ENCODE assay signal across 20 mouse cellular contexts in genomic region chr3:126324872-126325498, GRCm38 (mm10). TPM values are rescaled to one million over a fixed set of nuclear protein-coding genes. Genes with fewer than 3 reads are reported as not detected.
DNase-seq lines count a peak whose midpoint lies in the region; ATAC-seq and TF ChIP-seq lines count a peak whose summit lies in the region.
"Had no signal": no experiment of that assay in that cellular context is flagged by ENCODE, and none has a peak within 500 bp of the region (broad histone marks: within the 10 kb centered on the region; RNA-seq: fewer than 3 reads in every experiment).

No protein-coding gene starts in this region.

- H3K4me3 ChIP-seq in embryonic facial prominence, embryonic 11.5 days (ENCODE audit: low read depth, low read length) = no peak overlapping the region
- H3K4me3 ChIP-seq in embryonic facial prominence, embryonic 10.5 days = no peak overlapping the region
- no peak overlapping the region for H3K4me3 ChIP-seq in hindbrain, embryonic 15.5 days
- no peak overlapping the region for H3K4me3 ChIP-seq in hindbrain, embryonic 13.5 days
- no peak overlapping the region for H3K4me3 ChIP-seq in hindbrain, postnatal 0 days (ENCODE audit: low read length)
- H3K4me3 ChIP-seq: lung, embryonic 15.5 days; myocyte had no signal

- H3K27ac ChIP-seq in embryonic facial prominence, embryonic 11.5 days (replicated peaks; ENCODE audit: low read depth, low read length) = no peak overlapping the region
- H3K27ac ChIP-seq in embryonic facial prominence, embryonic 10.5 days (replicated peaks) = no peak overlapping the region
- no peak overlapping the region for H3K27ac ChIP-seq in hindbrain, embryonic 15.5 days (replicated peaks)
- no peak overlapping the region for H3K27ac ChIP-seq in hindbrain, embryonic 13.5 days
- no peak overlapping the region for H3K27ac ChIP-seq in hindbrain, postnatal 0 days
- H3K27ac ChIP-seq: lung, embryonic 15.5 days; stomach, postnatal 0 days had no signal

- peak; percentile 25 for DNase-seq in embryonic facial prominence, embryonic 11.5 days (ENCODE audit: low spot score)
- no peak for DNase-seq in embryonic facial prominence, embryonic 10.5 days (ENCODE audit: low spot score)
- peak; percentile 29 for DNase-seq in brain, embryonic 14.5 days (ENCODE audit: low read depth)
- peak; percentile 21 for DNase-seq in hindbrain, postnatal 0 days (ENCODE audit: low spot score)
- DNase-seq in urinary bladder, postnatal 36 days (ENCODE audit: low spot score in 2 of 2) = no peak
- DNase-seq in gastrocnemius, adult 8-10 months (ENCODE audit: low spot score in 2 of 2) = no peak
- DNase-seq: adrenal gland, postnatal 36 days; cerebellum, postnatal 36 days; heart, postnatal 36 days; kidney, adult 18-20 months; kidney, postnatal 14 days; right cerebral cortex, adult 18-20 months had no signal

- H3K4me1 ChIP-seq in embryonic facial prominence, embryonic 11.5 days (ENCODE audit: control insufficient read depth, insufficient read depth, low read length) = no peaks in the 10 kb centered on the region
- peaks cover 6% of the 10 kb centered on the region for H3K4me1 ChIP-seq in embryonic facial prominence, embryonic 10.5 days
- H3K4me1 ChIP-seq in hindbrain, embryonic 15.5 days (replicated peaks) = peaks cover 8% of the 10 kb centered on the region
- H3K4me1 ChIP-seq in hindbrain, embryonic 13.5 days (replicated peaks) = peaks cover 2% of the 10 kb centered on the region; the same call in 1 of the 2 replicates
- 0 out of 2 replicates have a peak, but pooled peaks cover 4% of the 10 kb centered on the region for H3K4me1 ChIP-seq in hindbrain, postnatal 0 days (ENCODE audit: insufficient read depth, low read length)

- H3K9ac ChIP-seq in embryonic facial prominence, embryonic 11.5 days (replicated peaks; ENCODE audit: low read length) = no peak overlapping the region
- H3K9ac ChIP-seq in hindbrain, embryonic 15.5 days = no peak overlapping the region
- no peak overlapping the region for H3K9ac ChIP-seq in hindbrain, embryonic 13.5 days
- no peak overlapping the region for H3K9ac ChIP-seq in hindbrain, postnatal 0 days (replicated peaks; ENCODE audit: low read length)
- H3K9ac ChIP-seq: lung, embryonic 15.5 days had no signal

- H3K36me3 ChIP-seq in embryonic facial prominence, embryonic 11.5 days (replicated peaks; ENCODE audit: control insufficient read depth, insufficient read depth, low read depth, low read length) = no peaks in the 10 kb centered on the region
- H3K36me3 ChIP-seq in embryonic facial prominence, embryonic 10.5 days (replicated peaks) = no peaks in the 10 kb centered on the region
- H3K36me3 ChIP-seq in hindbrain, embryonic 15.5 days = no peaks in the 10 kb centered on the region
- H3K36me3 ChIP-seq in hindbrain, embryonic 13.5 days = no peaks in the 10 kb centered on the region
- H3K36me3 ChIP-seq in hindbrain, postnatal 0 days (ENCODE audit: insufficient read depth, low read length) = no peaks in the 10 kb centered on the region
- H3K36me3 ChIP-seq: lung, embryonic 15.5 days had no signal

- TF ChIP-seq CTCF in brain, embryonic 14.5 days (IDR thresholded peaks at IDR 0.05; ENCODE audit: borderline replicate concordance, extremely low read depth, insufficient read depth, insufficient read length) = no peak
- no peak for TF ChIP-seq CTCF in hindbrain, postnatal 0 days (IDR thresholded peaks at IDR 0.05; ENCODE audit: low read depth)

- 31% methylated on average over 4 of the region's 4 CpGs for WGBS in embryonic facial prominence, embryonic 11.5 days
- 44% methylated on average over 4 of the region's 4 CpGs for WGBS in embryonic facial prominence, embryonic 10.5 days
- WGBS in hindbrain, embryonic 15.5 days = 25% methylated on average over 4 of the region's 4 CpGs
- 32% methylated on average over 4 of the region's 4 CpGs for WGBS in hindbrain, embryonic 13.5 days
- 22% methylated on average over 4 of the region's 4 CpGs for WGBS in hindbrain, postnatal 0 days

- no peaks in the 10 kb centered on the region for H3K27me3 ChIP-seq in embryonic facial prominence, embryonic 11.5 days (ENCODE audit: control insufficient read depth, insufficient read depth, low read length)
- H3K27me3 ChIP-seq in embryonic facial prominence, embryonic 10.5 days (replicated peaks; ENCODE audit: low read depth, poor library complexity, severe bottlenecking) = no peaks in the 10 kb centered on the region
- no peaks in the 10 kb centered on the region for H3K27me3 ChIP-seq in hindbrain, embryonic 15.5 days
- no peaks in the 10 kb centered on the region for H3K27me3 ChIP-seq in hindbrain, embryonic 13.5 days
- no peaks in the 10 kb centered on the region for H3K27me3 ChIP-seq in hindbrain, postnatal 0 days (ENCODE audit: insufficient read depth, low read length)
- H3K27me3 ChIP-seq: lung, embryonic 15.5 days; Patski had no signal

- no peaks in the 10 kb centered on the region for H3K9me3 ChIP-seq in embryonic facial prominence, embryonic 11.5 days (replicated peaks; ENCODE audit: control insufficient read depth, low read length)
- no peaks in the 10 kb centered on the region for H3K9me3 ChIP-seq in embryonic facial prominence, embryonic 10.5 days
- no peaks in the 10 kb centered on the region for H3K9me3 ChIP-seq in hindbrain, embryonic 15.5 days
- no peaks in the 10 kb centered on the region for H3K9me3 ChIP-seq in hindbrain, embryonic 13.5 days
- H3K9me3 ChIP-seq in hindbrain, postnatal 0 days (ENCODE audit: low read length) = no peaks in the 10 kb centered on the region
- H3K9me3 ChIP-seq: lung, embryonic 15.5 days had no signal

- TF ChIP-seq POLR2A in brain, embryonic 14.5 days (IDR thresholded peaks at IDR 0.05; ENCODE audit: borderline replicate concordance, extremely low read depth, insufficient read depth, insufficient read length, poor library complexity, severe bottlenecking) = no peak

- ATAC-seq in embryonic facial prominence, embryonic 11.5 days (replicated peaks; ENCODE audit: insufficient number of reproducible peaks, low FRiP score, low TSS enrichment, low read depth) = no peak
- peak; percentile 54; the same call in 1 of the 2 replicates for ATAC-seq in hindbrain, embryonic 15.5 days (ENCODE audit: low FRiP score, low read depth)
- ATAC-seq in hindbrain, embryonic 13.5 days (ENCODE audit: low FRiP score) = no peak
- ATAC-seq in hindbrain, postnatal 0 days = peak; percentile 35; the same call in 1 of the 2 replicates
- ATAC-seq: Patski had no signal

- H3K4me2 ChIP-seq in embryonic facial prominence, embryonic 11.5 days (ENCODE audit: low read depth, low read length) = no peak overlapping the region
- H3K4me2 ChIP-seq in hindbrain, embryonic 15.5 days = no peak overlapping the region
- H3K4me2 ChIP-seq in hindbrain, embryonic 13.5 days = no peak overlapping the region
- no peak overlapping the region for H3K4me2 ChIP-seq in hindbrain, postnatal 0 days (ENCODE audit: low read depth, low read length)
- H3K4me2 ChIP-seq: liver, embryonic 11.5 days; lung, embryonic 15.5 days had no signal

RNA-seq across cellular contexts. Expression of gene Arsj, which starts 38.5 kb away (rescaled TPM):
- 0.25 and 0.27 TPM in 2 replicates for polyA plus RNA-seq in embryonic facial prominence, embryonic 11.5 days (2014; fragmentation: Nextera tagmentation; extraction: Ambion mirVana)
- polyA plus RNA-seq in embryonic facial prominence, embryonic 10.5 days (2016; fragmentation: Nextera tagmentation; extraction: Ambion mirVana) = 0.07 TPM in 1 of 2 replicates, not detected in the other
- 0.30 and 0.37 TPM in 2 replicates for polyA plus RNA-seq in hindbrain, embryonic 15.5 days (2015; fragmentation: Nextera tagmentation; extraction: Ambion mirVana)
- 0.22 and 0.45 TPM in 2 replicates for polyA plus RNA-seq in hindbrain, embryonic 13.5 days (2015; fragmentation: Nextera tagmentation; extraction: Ambion mirVana)
- polyA plus RNA-seq in brain, embryonic 14.5 days (2012; rRNA removed) = 0.18 and 0.25 TPM in 2 replicates
- total RNA-seq in hindbrain, postnatal 0 days (2014; rRNA removed) = 0.90 and 1.7 TPM in 2 replicates
- 0.65 and 0.67 TPM in 2 replicates for polyA plus RNA-seq in hindbrain, postnatal 0 days (2015; fragmentation: Nextera tagmentation; extraction: Ambion mirVana)
- under 1 TPM; 0.08 to 0.22 (median 0.16) TPM for total RNA-seq in gastrocnemius, adult 8-10 months (2022)
- total RNA-seq: megakaryocyte progenitor cell, adult 5-6 weeks had no signal

Comparison
In these comparisons a context has a peak if more than half of its experiments do, and no peak if none do; other contexts are left out.
1. ATAC-seq: peak in hindbrain, embryonic 15.5 days (single experiment) and hindbrain, postnatal 0 days (single experiment); none in embryonic facial prominence, embryonic 11.5 days (single experiment) and hindbrain, embryonic 13.5 days (single experiment).
2. DNase-seq: peak in embryonic facial prominence, embryonic 11.5 days (single experiment), brain, embryonic 14.5 days (single experiment) and hindbrain, postnatal 0 days (single experiment); none in embryonic facial prominence, embryonic 10.5 days (single experiment), urinary bladder, postnatal 36 days (0 of 2) and gastrocnemius, adult 8-10 months (0 of 2).